Mouse (Mus musculus): ENCODE results near the gene Itgad. TPM values are rescaled to one million over a fixed set of nuclear protein-coding genes. Genes with fewer than 3 reads are reported as not detected.

Gene Itgad
- total and polyA plus RNA-seq, 2 experiments from 2014 or later, result not detected

DNA sequence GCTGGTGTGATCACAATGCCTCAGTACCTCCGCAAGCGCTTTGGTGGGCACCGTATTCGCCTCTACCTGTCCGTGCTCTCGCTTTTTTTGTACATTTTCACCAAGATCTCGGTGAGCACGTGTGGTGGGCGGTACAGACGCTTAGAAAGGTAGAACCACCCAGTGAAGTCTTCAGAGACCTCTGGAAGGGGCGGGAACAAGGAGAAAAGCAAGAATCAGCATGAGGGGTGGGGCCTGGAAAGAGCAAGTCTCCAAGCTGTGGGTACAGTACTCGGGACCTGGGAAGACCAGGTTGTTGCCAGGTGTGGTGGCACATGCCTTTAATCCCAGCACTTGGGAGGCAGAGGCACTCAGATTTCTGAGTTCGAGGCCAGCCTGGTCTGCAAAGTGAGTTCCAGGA lies 113.2 kb downstream of the Itgad start:
- TF ChIP-seq CTCF (IDR thresholded peaks at IDR 0.05), result no peak
- Histone ChIP-seq H3K4me3 (ENCODE audit: low read depth, low read length) (no peak overlapping the region), H3K4me1 (ENCODE audit: insufficient read depth, low read length) (no peaks in the 10 kb centered on the region), H3K27ac (ENCODE audit: low read depth, low read length) (no peak overlapping the region), H3K9me3 (ENCODE audit: low read length) (no peaks in the 10 kb centered on the region), H3K4me2 (ENCODE audit: low read depth, low read length, poor library complexity, severe bottlenecking) (no peak overlapping the region), H3K27me3 (ENCODE audit: insufficient read depth, low read length) (no peaks in the 10 kb centered on the region), H3K36me3 (ENCODE audit: insufficient read depth, low read length) (peaks cover 13% of the 10 kb centered on the region), H3K9ac (replicated peaks; ENCODE audit: low read length, poor library complexity, severe bottlenecking) (no peak overlapping the region)
- WGBS, result 75% methylated on average over 13 of the region's 13 CpGs
- ATAC-seq (ENCODE audit: low FRiP score) (no peak), DNase-seq (ENCODE audit: low spot score) (no peak)

DNA sequence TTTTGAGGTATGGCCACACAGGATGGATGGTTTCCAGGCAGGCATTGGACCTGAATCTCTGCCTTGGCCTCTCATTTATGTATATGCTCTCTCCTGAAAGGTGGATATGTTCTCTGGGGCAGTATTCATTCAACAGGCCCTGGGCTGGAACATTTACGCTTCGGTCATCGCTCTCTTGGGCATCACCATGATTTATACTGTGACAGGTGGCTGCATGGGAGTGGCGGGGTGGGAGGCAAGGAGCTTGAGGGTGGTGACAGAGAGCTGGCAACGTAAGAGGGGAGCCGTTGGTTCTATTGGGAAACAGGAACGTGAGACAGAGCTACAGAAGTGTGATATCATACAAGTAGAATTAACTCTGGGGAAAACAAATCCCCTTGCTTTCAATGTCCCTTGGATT lies 113.6 kb downstream of the Itgad start:
- 89% methylated on average over 7 of the region's 7 CpGs for WGBS
- H3K27ac ChIP-seq (ENCODE audit: low read depth, low read length), result no peak overlapping the region
- DNase-seq (ENCODE audit: low spot score), result no peak
- H3K4me1 ChIP-seq (ENCODE audit: insufficient read depth, low read length), result no peaks in the 10 kb centered on the region
- no peaks in the 10 kb centered on the region for H3K27me3 ChIP-seq (ENCODE audit: insufficient read depth, low read length)
- no peak overlapping the region for H3K4me3 ChIP-seq (ENCODE audit: low read depth, low read length)
- TF ChIP-seq CTCF (IDR thresholded peaks at IDR 0.05), result no peak
- peaks cover 14% of the 10 kb centered on the region for H3K36me3 ChIP-seq (ENCODE audit: insufficient read depth, low read length)
- H3K4me2 ChIP-seq (ENCODE audit: low read depth, low read length, poor library complexity, severe bottlenecking), result no peak overlapping the region
- H3K9ac ChIP-seq (replicated peaks; ENCODE audit: low read length, poor library complexity, severe bottlenecking), result no peak overlapping the region
- no peak for ATAC-seq (ENCODE audit: low FRiP score)
- no peaks in the 10 kb centered on the region for H3K9me3 ChIP-seq (ENCODE audit: low read length)

DNA sequence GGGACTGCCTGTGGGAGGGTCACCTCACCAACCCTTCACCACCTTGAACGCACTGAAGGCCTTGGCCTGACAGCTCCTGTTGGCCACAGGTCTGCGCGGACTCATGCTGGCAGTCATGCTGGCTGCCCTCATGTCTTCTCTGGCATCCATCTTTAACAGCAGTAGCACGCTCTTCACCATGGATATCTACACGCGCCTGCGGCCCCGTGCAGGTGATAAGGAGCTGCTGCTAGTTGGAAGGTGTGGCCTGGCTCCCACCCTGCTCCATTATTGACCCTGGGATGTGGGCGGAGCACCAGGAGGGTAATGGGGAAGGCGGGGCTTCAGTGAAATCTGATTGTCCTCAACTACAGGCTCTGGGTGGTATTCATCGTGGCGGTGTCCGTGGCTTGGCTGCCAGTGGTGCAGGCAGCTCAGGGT lies 116.3 kb downstream of the Itgad start:
- no peaks in the 10 kb centered on the region for H3K9me3 ChIP-seq (ENCODE audit: low read length)
- H3K9ac ChIP-seq (replicated peaks; ENCODE audit: low read length, poor library complexity, severe bottlenecking), result no peak overlapping the region
- no peaks in the 10 kb centered on the region for H3K27me3 ChIP-seq (ENCODE audit: insufficient read depth, low read length)
- no peak for TF ChIP-seq CTCF (IDR thresholded peaks at IDR 0.05)
- ATAC-seq (ENCODE audit: low FRiP score) (no peak), DNase-seq (ENCODE audit: low spot score) (no peak)
- H3K27ac ChIP-seq (ENCODE audit: low read depth, low read length), result no peak overlapping the region
- no peak overlapping the region for H3K4me3 ChIP-seq (ENCODE audit: low read depth, low read length)
- WGBS, result 68% methylated on average over 13 of the region's 13 CpGs
- no peak overlapping the region for H3K4me2 ChIP-seq (ENCODE audit: low read depth, low read length, poor library complexity, severe bottlenecking)
- H3K4me1 ChIP-seq (ENCODE audit: insufficient read depth, low read length), result no peaks in the 10 kb centered on the region
- peaks cover 23% of the 10 kb centered on the region for H3K36me3 ChIP-seq (ENCODE audit: insufficient read depth, low read length)

DNA sequence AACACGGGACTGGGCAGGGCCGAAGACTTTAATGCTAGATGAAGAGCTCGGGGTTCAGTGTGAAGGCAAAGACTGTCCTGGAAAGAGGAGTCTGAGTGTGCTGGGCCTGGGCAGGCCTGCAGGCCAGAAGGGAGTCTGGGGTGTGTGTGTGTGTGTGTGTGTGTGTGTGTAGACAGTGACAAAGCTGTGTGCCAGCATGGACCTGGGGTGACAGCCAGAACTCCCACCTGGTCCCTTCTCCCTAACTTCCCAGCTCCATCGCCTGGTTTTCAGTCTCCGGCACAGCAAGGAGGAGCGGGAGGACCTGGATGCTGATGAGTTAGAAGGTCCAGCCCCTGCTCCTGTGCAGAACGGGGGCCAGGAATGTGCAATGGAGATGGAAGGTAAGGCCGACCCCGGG lies 117.3 kb downstream of the Itgad start:
- H3K9me3 ChIP-seq (ENCODE audit: low read length), result no peaks in the 10 kb centered on the region
- no peaks in the 10 kb centered on the region for H3K27me3 ChIP-seq (ENCODE audit: insufficient read depth, low read length)
- no peak overlapping the region for H3K27ac ChIP-seq (ENCODE audit: low read depth, low read length)
- H3K9ac ChIP-seq (replicated peaks; ENCODE audit: low read length, poor library complexity, severe bottlenecking), result no peak overlapping the region
- H3K4me2 ChIP-seq (ENCODE audit: low read depth, low read length, poor library complexity, severe bottlenecking), result no peak overlapping the region
- no peak for TF ChIP-seq CTCF (IDR thresholded peaks at IDR 0.05)
- H3K4me1 ChIP-seq (ENCODE audit: insufficient read depth, low read length), result no peaks in the 10 kb centered on the region
- peaks cover 28% of the 10 kb centered on the region for H3K36me3 ChIP-seq (ENCODE audit: insufficient read depth, low read length)
- 97% methylated on average over 9 of the region's 9 CpGs for WGBS
- no peak for ATAC-seq (ENCODE audit: low FRiP score)
- no peak for DNase-seq (ENCODE audit: low spot score)
- no peak overlapping the region for H3K4me3 ChIP-seq (ENCODE audit: low read depth, low read length)

Other genes with a start within 250 kb of the Itgad start
- gene Kat8, start 241.9 kb upstream of the Itgad start, total RNA-seq (2014; rRNA removed), result 28.1 and 33.7 TPM in 2 replicates
- 34.8 TPM in 2 replicates for gene Kat8, start 241.9 kb upstream of the Itgad start, polyA plus RNA-seq (2015; fragmentation: Nextera tagmentation; extraction: Ambion mirVana)
- gene Prss8, start 224.3 kb upstream of the Itgad start, total RNA-seq (2014; rRNA removed), result 0.90 and 2.7 TPM in 2 replicates
- 0.37 and 0.69 TPM in 2 replicates for gene Prss8, start 224.3 kb upstream of the Itgad start, polyA plus RNA-seq (2015; fragmentation: Nextera tagmentation; extraction: Ambion mirVana)
- 6.1 and 20.1 TPM in 2 replicates for gene Prss36, start 207.7 kb upstream of the Itgad start, total RNA-seq (2014; rRNA removed)
- gene Prss36, start 207.7 kb upstream of the Itgad start, polyA plus RNA-seq (2015; fragmentation: Nextera tagmentation; extraction: Ambion mirVana), result 13.3 and 15.5 TPM in 2 replicates
- 29.3 and 41.9 TPM in 2 replicates for gene Fus, start 186.9 kb upstream of the Itgad start, total RNA-seq (2014; rRNA removed)
- gene Fus, start 186.9 kb upstream of the Itgad start, polyA plus RNA-seq (2015; fragmentation: Nextera tagmentation; extraction: Ambion mirVana), result 207 and 244 TPM in 2 replicates
- 4.3 and 6.6 TPM in 2 replicates for gene Pycard, start 160.5 kb upstream of the Itgad start, total RNA-seq (2014; rRNA removed)
- gene Pycard, start 160.5 kb upstream of the Itgad start, polyA plus RNA-seq (2015; fragmentation: Nextera tagmentation; extraction: Ambion mirVana), result 7.8 and 10.8 TPM in 2 replicates
- 0.19 and 0.77 TPM in 2 replicates for gene Trim72, start 150.4 kb upstream of the Itgad start, total RNA-seq (2014; rRNA removed)
- gene Trim72, start 150.4 kb upstream of the Itgad start, polyA plus RNA-seq (2015; fragmentation: Nextera tagmentation; extraction: Ambion mirVana), result not detected in 2 replicates
- 2.4 and 2.6 TPM in 2 replicates for gene Itgam, start 91.7 kb upstream of the Itgad start, total RNA-seq (2014; rRNA removed)
- 0.90 and 0.98 TPM in 2 replicates for gene Itgam, start 91.7 kb upstream of the Itgad start, polyA plus RNA-seq (2015; fragmentation: Nextera tagmentation; extraction: Ambion mirVana)
- gene Gm49368, start 91.7 kb upstream of the Itgad start, total RNA-seq (2014; rRNA removed), result not detected in 2 replicates
- gene Gm49368, start 91.7 kb upstream of the Itgad start, polyA plus RNA-seq (2015; fragmentation: Nextera tagmentation; extraction: Ambion mirVana), result not detected in 2 replicates
- gene Itgax, start 24.8 kb upstream of the Itgad start, total RNA-seq (2014; rRNA removed), result 0.28 TPM in 1 of 2 replicates, not detected in the other
- gene Itgax, start 24.8 kb upstream of the Itgad start, polyA plus RNA-seq (2015; fragmentation: Nextera tagmentation; extraction: Ambion mirVana), result 0.05 TPM in 1 of 2 replicates, not detected in the other
- gene Cox6a2, start 52.0 kb downstream of the Itgad start, total RNA-seq (2014; rRNA removed), result not detected in 2 replicates
- gene Cox6a2, start 52.0 kb downstream of the Itgad start, polyA plus RNA-seq (2015; fragmentation: Nextera tagmentation; extraction: Ambion mirVana), result 3.3 and 3.8 TPM in 2 replicates
- 15.0 and 19.9 TPM in 2 replicates for gene Armc5, start 83.0 kb downstream of the Itgad start, total RNA-seq (2014; rRNA removed)
- gene Armc5, start 83.0 kb downstream of the Itgad start, polyA plus RNA-seq (2015; fragmentation: Nextera tagmentation; extraction: Ambion mirVana), result 15.2 and 15.9 TPM in 2 replicates
- gene 9130023H24Rik, start 83.7 kb downstream of the Itgad start, total RNA-seq (2014; rRNA removed), result 3.6 and 6.3 TPM in 2 replicates
- 4.2 and 4.4 TPM in 2 replicates for gene 9130023H24Rik, start 83.7 kb downstream of the Itgad start, polyA plus RNA-seq (2015; fragmentation: Nextera tagmentation; extraction: Ambion mirVana)
- 14.4 and 20.2 TPM in 2 replicates for gene Tgfb1i1, start 92.4 kb downstream of the Itgad start, total RNA-seq (2014; rRNA removed)
- 18.2 and 23.0 TPM in 2 replicates for gene Tgfb1i1, start 92.4 kb downstream of the Itgad start, polyA plus RNA-seq (2015; fragmentation: Nextera tagmentation; extraction: Ambion mirVana)
- not detected in 2 replicates for gene Slc5a2, start 111.3 kb downstream of the Itgad start, total RNA-seq (2014; rRNA removed)
- gene Slc5a2, start 111.3 kb downstream of the Itgad start, polyA plus RNA-seq (2015; fragmentation: Nextera tagmentation; extraction: Ambion mirVana), result 0.36 TPM in 1 of 2 replicates, not detected in the other
- 27.7 and 28.0 TPM in 2 replicates for gene BC017158, start 143.8 kb downstream of the Itgad start, total RNA-seq (2014; rRNA removed)
- gene BC017158, start 143.8 kb downstream of the Itgad start, polyA plus RNA-seq (2015; fragmentation: Nextera tagmentation; extraction: Ambion mirVana), result 17.9 and 18.3 TPM in 2 replicates

Data from midbrain, postnatal 0 days (tissue).